Mouse (Mus musculus): ENCODE data around the gene Sectm1a.

DNA sequence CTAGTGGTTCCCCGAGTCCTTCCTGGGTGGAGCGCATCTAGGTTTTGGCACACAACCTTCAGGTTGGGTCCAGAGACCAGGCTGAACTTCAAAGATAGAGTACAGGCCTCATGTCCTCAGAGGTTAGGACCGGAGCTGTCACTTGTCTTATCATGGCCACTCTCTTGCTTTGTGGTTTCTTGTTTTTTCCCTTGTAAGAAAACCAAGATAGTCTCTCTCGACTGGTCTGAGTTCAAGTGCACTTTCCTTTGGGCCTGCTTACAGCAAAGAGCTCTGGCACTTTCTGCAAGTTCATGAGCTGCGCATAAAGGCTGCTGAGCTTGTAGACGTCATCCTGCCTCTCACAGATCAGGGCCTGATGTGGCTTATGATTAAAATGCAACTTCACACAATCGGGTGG, 53.8 kb downstream of the Sectm1a start:
- no peak for TF ChIP-seq CTCF (IDR thresholded peaks at IDR 0.05; ENCODE audit: low read depth, low read length)
- no peak for TF ChIP-seq EP300 (IDR thresholded peaks at IDR 0.05; ENCODE audit: insufficient read depth, low read depth, low read length)
- TF ChIP-seq POLR2A (IDR thresholded peaks at IDR 0.05; ENCODE audit: insufficient read depth, low read length): no peak
